Mouse (Mus musculus) central nervous system, embryonic 11.5 days (tissue): ENCODE data around the gene Atp6v0a4. TPM values are rescaled to one million over a fixed set of nuclear protein-coding genes. Genes with fewer than 3 reads are reported as not detected.

Experiments used
- polyA plus RNA-seq: library from polyadenylated mRNA; depleted of rRNA; stranded (reverse); fragments of >200 nt; gene quantifications from 2 replicates; pipeline ENCODE4 v1.2.3, GENCODE M21; 2012; rRNA removed

The Atp6v0a4 gene
- 0.13 and 0.15 TPM in 2 replicates for polyA plus RNA-seq

GRCm38 (mm10) chr6:38124207-38124835, at the start of gene Atp6v0a4:
TSS of gene Atp6v0a4 (minus strand) at chr6:38124586.

GRCm38 (mm10) chr6:38109160-38109795, 15.1 kb downstream of the Atp6v0a4 start, which contains the start of gene Tmem213:
TSS of gene Tmem213 (plus strand) at chr6:38109255.

GRCm38 (mm10) chr6:38046838-38047237, 77.5 kb downstream of the Atp6v0a4 start, which contains the start of gene Svopl:
TSS of gene Svopl (minus strand) at chr6:38046996.

Other genes with a start within 250 kb of the Atp6v0a4 start
- gene Svopl, start 77.6 kb downstream of the Atp6v0a4 start, polyA plus RNA-seq = 0.26 and 0.92 TPM in 2 replicates
- gene Tmem213, start 15.3 kb downstream of the Atp6v0a4 start, polyA plus RNA-seq = not detected in 2 replicates
- 12.2 and 17.5 TPM in 2 replicates for gene D630045J12Rik, start 129.4 kb upstream of the Atp6v0a4 start, polyA plus RNA-seq
- 20.8 and 41.5 TPM in 2 replicates for gene Zc3hav1l, start 174.7 kb upstream of the Atp6v0a4 start, polyA plus RNA-seq
- 2.9 and 3.4 TPM in 2 replicates for gene Zc3hav1, start 230.0 kb upstream of the Atp6v0a4 start, polyA plus RNA-seq